Mouse (Mus musculus): ENCODE results near the gene Gm20489. TPM values are rescaled to one million over a fixed set of nuclear protein-coding genes. Genes with fewer than 3 reads are reported as not detected.

Gm20489 gene
- not detected in 2 replicates for polyA plus RNA-seq (2012; rRNA removed)

- DNase-seq (ENCODE audit: extremely low spot score in 1 of 2, low spot score in 1 of 2), result no peak
These were observed at the start of gene Gm20489 for GRCm38 (mm10) chrX:101268755-101269124. TSS of gene Gm20489 (minus strand) at chrX:101269023.

- peak; percentile 85 to 91 for DNase-seq (ENCODE audit: extremely low spot score in 1 of 2, low spot score in 1 of 2)
These were observed 45.0 kb upstream of the Gm20489 start for GRCm38 (mm10) chrX:101313625-101314359.

- peak; percentile 41 to 56 for DNase-seq (ENCODE audit: extremely low spot score in 1 of 2, low spot score in 1 of 2)
These were observed 40.5 kb upstream of the Gm20489 start for GRCm38 (mm10) chrX:101309299-101309698.

GRCm38 (mm10) chrX:101304646-101305045 is 35.8 kb upstream of the Gm20489 start:
- no peak for DNase-seq (ENCODE audit: extremely low spot score in 1 of 2, low spot score in 1 of 2)

GRCm38 (mm10) chrX:101301654-101302053 is 32.8 kb upstream of the Gm20489 start:
- DNase-seq (ENCODE audit: extremely low spot score in 1 of 2, low spot score in 1 of 2), result no peak

- DNase-seq (ENCODE audit: extremely low spot score in 1 of 2, low spot score in 1 of 2), result no peak
These were observed 31.7 kb upstream of the Gm20489 start for GRCm38 (mm10) chrX:101300427-101301030.

- no peak for DNase-seq (ENCODE audit: extremely low spot score in 1 of 2, low spot score in 1 of 2)
These were observed 30.9 kb upstream of the Gm20489 start for GRCm38 (mm10) chrX:101299473-101300426.

- no peak for DNase-seq (ENCODE audit: extremely low spot score in 1 of 2, low spot score in 1 of 2)
These were observed 30.2 kb upstream of the Gm20489 start, which contains the start of gene Nlgn3 for GRCm38 (mm10) chrX:101299055-101299454. TSS of gene Nlgn3 (plus strand) at chrX:101299168.

- no peak for DNase-seq (ENCODE audit: extremely low spot score in 1 of 2, low spot score in 1 of 2)
These were observed 21.3 kb upstream of the Gm20489 start for GRCm38 (mm10) chrX:101290111-101290510.

GRCm38 (mm10) chrX:101289037-101289436 is 20.2 kb upstream of the Gm20489 start:
- DNase-seq (ENCODE audit: extremely low spot score in 1 of 2, low spot score in 1 of 2), result no peak

- no peak for DNase-seq (ENCODE audit: extremely low spot score in 1 of 2, low spot score in 1 of 2)
These were observed 19.6 kb upstream of the Gm20489 start for GRCm38 (mm10) chrX:101288432-101288831.

- DNase-seq (ENCODE audit: extremely low spot score in 1 of 2, low spot score in 1 of 2), result no peak
These were observed 18.7 kb upstream of the Gm20489 start for GRCm38 (mm10) chrX:101287543-101287942.

- DNase-seq (ENCODE audit: extremely low spot score in 1 of 2, low spot score in 1 of 2), result no peak
These were observed 17.3 kb upstream of the Gm20489 start for GRCm38 (mm10) chrX:101285953-101286670.

GRCm38 (mm10) chrX:101285534-101285933 is 16.7 kb upstream of the Gm20489 start:
- DNase-seq (ENCODE audit: extremely low spot score in 1 of 2, low spot score in 1 of 2), result peak in 1 of 2 experiments; percentile 65

- no peak for DNase-seq (ENCODE audit: extremely low spot score in 1 of 2, low spot score in 1 of 2)
These were observed 14.0 kb upstream of the Gm20489 start for GRCm38 (mm10) chrX:101282813-101283212.

GRCm38 (mm10) chrX:101273875-101274738 is 5.3 kb upstream of the Gm20489 start, which contains the start of gene Med12:
TSS of gene Med12 (plus strand) at chrX:101274030.
- DNase-seq (ENCODE audit: extremely low spot score in 1 of 2, low spot score in 1 of 2), result peak; percentile 55 to 78

- DNase-seq (ENCODE audit: extremely low spot score in 1 of 2, low spot score in 1 of 2), result no peak
These were observed 4.6 kb upstream of the Gm20489 start for GRCm38 (mm10) chrX:101273410-101273809.

- DNase-seq (ENCODE audit: extremely low spot score in 1 of 2, low spot score in 1 of 2), result no peak
These were observed 633 bp downstream of the Gm20489 start, which contains the start of gene Il2rg for GRCm38 (mm10) chrX:101268025-101268754. TSS of gene Il2rg (minus strand) at chrX:101268255.
